Mouse (Mus musculus): ENCODE results near the gene Trmt1.

Trmt1 gene

DNA sequence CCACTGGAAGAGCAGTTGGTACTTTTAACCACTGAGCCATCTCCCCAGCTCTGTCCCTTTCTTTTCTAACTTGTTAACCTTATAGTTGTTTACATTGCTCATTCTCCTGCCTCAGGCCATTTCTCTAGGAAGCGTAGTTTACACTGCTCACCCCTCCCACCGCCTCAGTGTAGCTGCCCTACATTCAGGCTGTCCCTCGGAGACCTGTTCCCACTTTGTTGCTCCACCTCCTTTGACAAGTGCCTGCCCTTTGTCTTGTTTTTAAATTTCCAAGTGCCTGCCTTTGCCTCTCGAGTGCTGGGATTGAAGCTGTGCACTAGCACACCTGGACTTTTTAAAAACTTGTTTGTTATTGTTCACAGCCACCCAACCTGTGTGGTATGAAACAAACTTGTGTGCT, 7.2 kb downstream of the Trmt1 start:
- no peak for DNase-seq

- DNase-seq: no peak
Observed at GRCm38 (mm10) chr8:84695140-84695539, 9.0 kb downstream of the Trmt1 start.

- peak; percentile 77 for DNase-seq
Observed at GRCm38 (mm10) chr8:84697166-84698130, 11.3 kb downstream of the Trmt1 start.

GRCm38 (mm10) chr8:84698288-84698687, 12.2 kb downstream of the Trmt1 start:
- no peak for DNase-seq

- peak; percentile 78 for DNase-seq
Observed at GRCm38 (mm10) chr8:84698929-84699401, 12.9 kb downstream of the Trmt1 start.

GRCm38 (mm10) chr8:84699861-84700322, 13.8 kb downstream of the Trmt1 start:
- peak; percentile 83 for DNase-seq

GRCm38 (mm10) chr8:84700526-84700925, 14.4 kb downstream of the Trmt1 start:
- DNase-seq: no peak

DNA sequence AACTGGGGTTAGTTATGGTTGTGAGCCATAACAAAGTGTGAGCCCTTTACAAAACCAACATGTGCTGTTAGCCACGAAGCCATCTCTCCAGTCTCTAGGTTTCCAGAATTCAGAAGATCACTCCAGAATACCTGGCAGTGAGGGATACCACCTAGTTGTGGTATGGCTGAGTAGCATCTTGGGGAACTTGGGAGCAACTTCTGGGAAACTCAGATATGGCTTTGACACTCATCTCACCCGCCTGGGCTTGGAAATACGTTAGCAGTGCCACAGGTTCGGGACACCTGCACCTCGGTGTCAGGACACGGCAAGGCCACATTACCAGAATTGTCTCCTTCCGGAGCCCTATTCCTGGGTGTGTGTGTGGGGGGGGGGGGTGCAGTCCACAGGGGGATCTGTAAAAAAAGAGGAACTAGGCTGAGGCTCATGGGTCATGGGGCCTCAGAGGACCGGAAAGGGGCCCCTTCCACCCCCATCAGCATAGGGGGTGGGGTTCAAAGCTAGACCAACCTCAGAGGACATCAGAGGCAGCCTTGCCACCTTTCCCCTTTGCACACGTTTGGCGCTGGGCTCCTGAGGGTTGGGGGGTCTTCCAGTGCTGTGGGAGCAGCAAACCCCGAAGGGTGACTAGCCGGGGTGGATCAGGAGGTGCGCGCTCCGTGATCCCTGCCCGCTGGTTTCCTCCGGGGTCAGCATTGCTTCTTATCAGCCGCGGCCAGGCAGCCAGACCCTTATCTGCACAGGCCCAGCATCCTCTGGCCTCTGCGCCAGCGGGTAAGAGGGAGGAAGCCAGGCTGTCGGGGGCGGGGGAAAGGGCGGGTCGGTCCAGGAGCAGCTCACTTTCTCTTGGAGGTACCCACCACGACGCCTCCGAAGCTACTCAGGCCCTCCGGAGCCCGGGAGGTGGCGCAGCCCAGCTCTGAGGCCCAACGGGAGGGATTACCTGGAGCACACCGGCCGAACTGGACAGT, 15.1 kb downstream of the Trmt1 start, which contains the start of gene Lyl1:
Gene Lyl1 (plus strand): TSS at position 517 of the 971 bp plus-strand sequence.
- DNase-seq: peak; percentile 82

- DNase-seq: no peak
Observed at GRCm38 (mm10) chr8:84702561-84702960, 16.5 kb downstream of the Trmt1 start.

DNA sequence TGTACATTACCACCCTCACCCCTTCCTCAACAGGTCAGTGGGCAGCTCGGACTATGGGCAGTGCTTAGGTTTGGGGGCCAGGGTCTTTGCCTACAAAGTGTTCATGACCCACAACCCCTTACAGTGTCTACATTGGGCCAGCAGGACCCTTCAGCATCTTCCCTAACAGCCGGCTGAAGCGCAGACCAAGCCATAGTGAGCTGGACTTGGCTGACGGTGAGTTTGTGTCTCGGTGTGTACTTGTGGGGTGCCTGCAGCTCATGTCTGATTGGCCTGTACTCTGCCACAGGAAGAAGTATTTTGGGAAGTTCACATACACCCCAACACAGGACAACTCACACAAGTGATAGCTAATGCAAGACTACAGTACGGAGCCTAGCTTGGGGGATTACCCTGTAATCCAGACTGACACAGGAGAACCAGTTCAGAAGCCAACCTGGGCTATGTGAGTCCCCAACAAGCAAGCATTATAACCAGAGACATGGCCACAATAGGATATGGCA, 16.9 kb downstream of the Trmt1 start:
- no peak for DNase-seq

- peak; percentile 45 for DNase-seq
Observed at GRCm38 (mm10) chr8:84703466-84704249, 17.6 kb downstream of the Trmt1 start.

DNA sequence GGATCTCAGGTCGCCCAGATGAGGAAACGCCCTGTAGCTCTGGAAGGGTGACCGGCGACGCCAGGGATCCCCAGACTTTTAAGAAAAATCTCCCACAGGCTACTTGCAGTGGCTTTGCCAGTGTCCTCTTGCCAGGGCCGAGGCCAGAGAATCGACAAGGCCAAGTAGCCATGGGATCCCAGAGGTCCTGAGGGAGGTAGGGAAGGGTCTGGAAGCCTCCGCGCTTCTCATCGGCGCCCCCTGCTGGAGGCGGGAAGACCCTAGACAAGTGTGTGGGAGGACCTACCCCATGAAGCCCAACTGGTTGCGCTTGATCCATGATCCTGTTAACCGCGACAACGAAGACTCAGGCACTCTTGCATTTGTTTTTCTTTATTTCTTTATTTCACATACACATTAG, 18.2 kb downstream of the Trmt1 start:
- DNase-seq: peak; percentile 92

GRCm38 (mm10) chr8:84704867-84705831, 19.0 kb downstream of the Trmt1 start:
- DNase-seq: peak; percentile 61

GRCm38 (mm10) chr8:84705960-84706359, 19.9 kb downstream of the Trmt1 start:
- DNase-seq: no peak

DNA sequence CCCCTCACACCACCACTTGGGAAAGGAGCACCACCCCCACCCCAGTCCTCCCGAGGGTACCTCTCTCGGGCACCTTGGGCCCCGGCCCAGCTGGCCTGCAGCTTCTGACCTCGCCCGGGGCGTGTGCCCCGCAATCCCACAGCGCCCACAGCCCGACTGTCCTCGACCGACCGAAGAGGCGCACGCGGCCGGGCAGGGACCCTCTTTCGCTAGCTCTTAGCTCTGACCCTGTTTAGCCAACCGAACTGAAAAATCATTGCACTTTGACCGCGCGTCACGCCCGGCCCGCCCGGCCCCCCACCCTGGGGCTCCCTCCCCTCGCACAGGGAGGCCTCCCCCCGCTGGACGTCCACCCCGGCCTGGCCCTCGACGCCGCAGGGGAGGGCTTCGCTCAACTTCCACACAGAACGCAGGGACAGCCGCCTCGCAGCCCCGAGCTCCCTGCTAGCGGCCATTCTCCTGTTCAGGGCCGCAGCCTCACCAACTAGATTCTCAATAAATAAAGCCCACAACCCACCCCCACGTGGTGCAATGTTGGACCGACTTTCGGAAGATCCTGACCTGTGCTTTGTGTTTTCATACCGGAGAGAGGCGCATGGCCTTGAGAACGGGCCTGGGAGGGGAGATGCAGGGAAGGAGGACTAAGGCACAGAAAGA, 20.6 kb downstream of the Trmt1 start:
- peak; percentile 65 for DNase-seq

- peak; percentile 66 for DNase-seq
Observed at GRCm38 (mm10) chr8:84707267-84707883, 21.3 kb downstream of the Trmt1 start.

DNA sequence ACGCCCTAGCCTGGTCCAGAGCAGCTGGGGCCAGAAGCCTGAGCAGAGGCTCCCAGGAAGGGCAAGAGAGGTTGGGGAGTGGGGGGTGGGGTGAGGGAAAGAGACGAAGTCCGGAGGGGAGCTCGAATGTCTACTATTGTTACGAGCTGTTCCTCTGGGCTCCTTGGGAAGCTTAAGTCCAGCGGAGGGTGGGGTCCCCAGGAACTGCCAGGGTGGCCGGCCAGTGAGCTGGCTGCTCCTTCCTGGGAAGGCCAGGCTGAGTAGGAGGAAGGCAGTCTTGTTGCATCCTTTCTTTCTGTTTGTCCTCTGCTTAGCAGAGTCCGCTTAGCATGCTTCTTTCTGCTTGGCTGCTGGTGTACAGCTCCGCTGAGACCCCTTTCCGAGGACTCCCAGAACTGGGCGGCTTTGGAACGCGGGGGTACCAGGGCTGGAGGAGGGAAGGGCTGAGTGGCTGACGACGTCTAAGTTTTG, 22.0 kb downstream of the Trmt1 start:
- DNase-seq: no peak

GRCm38 (mm10) chr8:84708774-84709475, 22.8 kb downstream of the Trmt1 start:
- DNase-seq: peak; percentile 92

- DNase-seq: no peak
Observed at GRCm38 (mm10) chr8:84709931-84710330, 23.8 kb downstream of the Trmt1 start.

Data from kidney, postnatal 10 days (tissue).